Mouse (Mus musculus) heart, embryonic 13.5 days (tissue): ENCODE data around the gene Wdr70. TPM values are rescaled to one million over a fixed set of nuclear protein-coding genes. Genes with fewer than 3 reads are reported as not detected.

Experiments used
- ATAC-seq: fragments of 200-750 bp; cut with Nextera tagmentation; 2 replicates; pipeline ENCODE4 v1.8.0; 2017; ENCODE audit warnings: moderate TSS enrichment; ENCODE audit not compliant: insufficient number of reproducible peaks, low FRiP score, low TSS enrichment; ENCODE audit errors: extremely low read depth
- H3K27ac ChIP-seq: fragments of 300-500 bp; sonication (generic); replicated peaks from 2 replicates; pipeline ENCODE4 v1.5.1; 2015; ENCODE audit warnings: moderate library complexity, mild to moderate bottlenecking, inconsistent platforms
- H3K27me3 ChIP-seq: fragments of 300-500 bp; sonication (generic); replicated peaks from 2 replicates; pipeline ENCODE4 v1.6.1; 2015; ENCODE audit warnings: mild to moderate bottlenecking, inconsistent platforms
- H3K36me3 ChIP-seq: fragments of 300-500 bp; sonication (generic); 2 replicates; pipeline ENCODE4 v1.6.1; 2015; ENCODE audit warnings: mild to moderate bottlenecking, inconsistent platforms
- H3K4me1 ChIP-seq: fragments of 300-500 bp; sonication (generic); 2 replicates; pipeline ENCODE4 v1.6.1; 2015; ENCODE audit warnings: inconsistent platforms
- H3K4me2 ChIP-seq: fragments of 300-500 bp; sonication (generic); 2 replicates; pipeline ENCODE4 v1.6.1; 2015; ENCODE audit warnings: inconsistent platforms, mild to moderate bottlenecking, moderate library complexity
- H3K4me3 ChIP-seq: fragments of 300-500 bp; sonication (generic); 2 replicates; pipeline ENCODE4 v1.5.1; 2015; ENCODE audit warnings: moderate library complexity, mild to moderate bottlenecking, inconsistent platforms
- H3K9ac ChIP-seq: fragments of 300-500 bp; sonication (generic); 2 replicates; pipeline ENCODE4 v1.6.1; 2015; ENCODE audit warnings: inconsistent platforms, mild to moderate bottlenecking, moderate library complexity
- H3K9me3 ChIP-seq: fragments of 300-500 bp; sonication (generic); 2 replicates; pipeline ENCODE4 v1.6.1; 2016; ENCODE audit warnings: inconsistent platforms
- WGBS: fragments of 180-500 bp; shearing (Covaris S2); methylation state at CpG from one replicate; pipeline ENCODE4 v1.1.7; 2015; ENCODE audit warnings: mixed read lengths; 5-methylcytosine and 5-hydroxymethylcytosine counted together
- polyA plus RNA-seq: library from polyadenylated mRNA; unstranded; fragments of >200 nt; fragmentation: Nextera tagmentation; extraction: Ambion mirVana; gene quantifications from 2 replicates; pipeline ENCODE4 v1.2.1, GENCODE M21; 2015

The Wdr70 gene
- polyA plus RNA-seq, 1 experiment from 2014 or later = 38.7 TPM

GRCm38 (mm10) chr15:8030643-8031042 lies 68.4 kb downstream of the Wdr70 start:
- 0 out of 2 replicates have a peak, but pooled peaks cover 2% of the 10 kb centered on the region for H3K4me1 ChIP-seq
- ATAC-seq = no peak
- WGBS = 87% methylated on average over 3 of the region's 3 CpGs
- H3K27ac ChIP-seq = no peak overlapping the region
- H3K9me3 ChIP-seq = no peaks in the 10 kb centered on the region
- H3K4me3 ChIP-seq = no peak overlapping the region
- no peaks in the 10 kb centered on the region for H3K27me3 ChIP-seq
- H3K4me2 ChIP-seq = no peak overlapping the region
- H3K9ac ChIP-seq = no peak overlapping the region
- H3K36me3 ChIP-seq = peaks cover 6% of the 10 kb centered on the region; the same call in 1 of the 2 replicates

GRCm38 (mm10) chr15:8027503-8027902 lies 71.5 kb downstream of the Wdr70 start:
- Histone ChIP-seq H3K27me3 (no peaks in the 10 kb centered on the region), H3K4me1 (no peaks in the 10 kb centered on the region), H3K9ac (no peak overlapping the region), H3K4me3 (no peak overlapping the region), H3K36me3 (0 out of 2 replicates have a peak, but pooled peaks cover 4% of the 10 kb centered on the region), H3K27ac (no peak overlapping the region), H3K4me2 (no peak overlapping the region), H3K9me3 (no peaks in the 10 kb centered on the region)
- no peak for ATAC-seq
- 91% methylated on average over 2 of the region's 2 CpGs for WGBS

GRCm38 (mm10) chr15:8011418-8011817 lies 87.6 kb downstream of the Wdr70 start:
- no peaks in the 10 kb centered on the region for H3K36me3 ChIP-seq
- no peaks in the 10 kb centered on the region for H3K27me3 ChIP-seq
- H3K27ac ChIP-seq = no peak overlapping the region
- no peak overlapping the region for H3K9ac ChIP-seq
- H3K4me1 ChIP-seq = no peaks in the 10 kb centered on the region
- no peaks in the 10 kb centered on the region for H3K9me3 ChIP-seq
- H3K4me2 ChIP-seq = no peak overlapping the region
- 88% methylated on average over 7 of the region's 7 CpGs for WGBS
- no peak for ATAC-seq
- H3K4me3 ChIP-seq = no peak overlapping the region

GRCm38 (mm10) chr15:8007413-8007812 lies 91.6 kb downstream of the Wdr70 start:
- 89% methylated on average over 8 of the region's 8 CpGs for WGBS
- H3K27me3 ChIP-seq = no peaks in the 10 kb centered on the region
- ATAC-seq = no peak
- H3K4me2 ChIP-seq = no peak overlapping the region
- H3K27ac ChIP-seq = no peak overlapping the region
- no peak overlapping the region for H3K4me3 ChIP-seq
- H3K36me3 ChIP-seq = no peaks in the 10 kb centered on the region
- H3K9me3 ChIP-seq = no peaks in the 10 kb centered on the region
- H3K9ac ChIP-seq = no peak overlapping the region
- H3K4me1 ChIP-seq = peaks cover 2% of the 10 kb centered on the region

GRCm38 (mm10) chr15:8006056-8006455 lies 93.0 kb downstream of the Wdr70 start:
- Histone ChIP-seq H3K27ac (no peak overlapping the region), H3K27me3 (no peaks in the 10 kb centered on the region), H3K9me3 (no peaks in the 10 kb centered on the region), H3K9ac (no peak overlapping the region), H3K4me1 (peaks cover 4% of the 10 kb centered on the region), H3K4me2 (no peak overlapping the region), H3K4me3 (no peak overlapping the region), H3K36me3 (no peaks in the 10 kb centered on the region)
- 82% methylated on average over 1 of the region's 1 CpGs for WGBS
- ATAC-seq = no peak

- no peaks in the 10 kb centered on the region for H3K27me3 ChIP-seq
- H3K9me3 ChIP-seq = no peaks in the 10 kb centered on the region
- WGBS = 49% methylated on average over 5 of the region's 5 CpGs
- H3K27ac ChIP-seq = no peak overlapping the region
- no peak overlapping the region for H3K4me2 ChIP-seq
- H3K4me1 ChIP-seq = peaks cover 4% of the 10 kb centered on the region
- no peak for ATAC-seq
- H3K4me3 ChIP-seq = no peak overlapping the region
- no peak overlapping the region for H3K9ac ChIP-seq
- H3K36me3 ChIP-seq = no peaks in the 10 kb centered on the region
Observed at GRCm38 (mm10) chr15:8005506-8005905, 93.5 kb downstream of the Wdr70 start.

GRCm38 (mm10) chr15:8003789-8004188 lies 95.2 kb downstream of the Wdr70 start:
- 84% methylated on average over 8 of the region's 8 CpGs for WGBS
- peaks cover 4% of the 10 kb centered on the region for H3K4me1 ChIP-seq
- H3K36me3 ChIP-seq = no peaks in the 10 kb centered on the region
- no peaks in the 10 kb centered on the region for H3K9me3 ChIP-seq
- H3K27ac ChIP-seq = no peak overlapping the region
- H3K27me3 ChIP-seq = no peaks in the 10 kb centered on the region
- no peak overlapping the region for H3K4me2 ChIP-seq
- ATAC-seq = no peak
- no peak overlapping the region for H3K9ac ChIP-seq
- H3K4me3 ChIP-seq = no peak overlapping the region

GRCm38 (mm10) chr15:7998843-7999546 lies 100.0 kb downstream of the Wdr70 start:
- no peaks in the 10 kb centered on the region for H3K36me3 ChIP-seq
- WGBS = 60% methylated on average over 14 of the region's 14 CpGs

GRCm38 (mm10) chr15:7998095-7998494 lies 100.9 kb downstream of the Wdr70 start:
- H3K9me3 ChIP-seq = 0 out of 2 replicates have a peak, but pooled peaks cover 2% of the 10 kb centered on the region

More at GRCm38 (mm10) chr15:7998843-7999546, 100.0 kb downstream of the Wdr70 start:
- H3K4me2 ChIP-seq = no peak overlapping the region
- 0 out of 2 replicates have a peak, but pooled peaks cover 2% of the 10 kb centered on the region for H3K9me3 ChIP-seq
- H3K27me3 ChIP-seq = no peaks in the 10 kb centered on the region
- no peak overlapping the region for H3K27ac ChIP-seq
- H3K4me1 ChIP-seq = peaks cover 4% of the 10 kb centered on the region
- no peak overlapping the region for H3K4me3 ChIP-seq
- ATAC-seq = no peak
- H3K9ac ChIP-seq = no peak overlapping the region

GRCm38 (mm10) chr15:7993721-7994120 lies 105.3 kb downstream of the Wdr70 start:
- H3K27ac ChIP-seq = no peak overlapping the region
- no peaks in the 10 kb centered on the region for H3K36me3 ChIP-seq
- no peak overlapping the region for H3K4me3 ChIP-seq
- H3K9me3 ChIP-seq = 0 out of 2 replicates have a peak, but pooled peaks cover 2% of the 10 kb centered on the region
- no peak overlapping the region for H3K9ac ChIP-seq
- ATAC-seq = no peak
- WGBS = 64% methylated on average over 6 of the region's 6 CpGs
- H3K27me3 ChIP-seq = no peaks in the 10 kb centered on the region
- no peak overlapping the region for H3K4me2 ChIP-seq
- H3K4me1 ChIP-seq = peaks cover 4% of the 10 kb centered on the region

More at GRCm38 (mm10) chr15:7998095-7998494, 100.9 kb downstream of the Wdr70 start:
- Histone ChIP-seq H3K27me3 (no peaks in the 10 kb centered on the region), H3K27ac (no peak overlapping the region), H3K4me1 (peaks cover 7% of the 10 kb centered on the region), H3K4me2 (no peak overlapping the region), H3K4me3 (no peak overlapping the region), H3K36me3 (no peaks in the 10 kb centered on the region), H3K9ac (no peak overlapping the region)
- whole genome bisulfite sequencing = 70% methylated on average over 2 of the region's 2 CpGs
- ATAC-seq = no peak

- H3K4me1 ChIP-seq = peaks cover 7% of the 10 kb centered on the region
- no peak overlapping the region for H3K4me2 ChIP-seq
- H3K9ac ChIP-seq = no peak overlapping the region
- ATAC-seq = no peak
- H3K27ac ChIP-seq = no peak overlapping the region
- H3K9me3 ChIP-seq = 0 out of 2 replicates have a peak, but pooled peaks cover 2% of the 10 kb centered on the region
- H3K36me3 ChIP-seq = no peaks in the 10 kb centered on the region
- no peaks in the 10 kb centered on the region for H3K27me3 ChIP-seq
- no peak overlapping the region for H3K4me3 ChIP-seq
Observed at GRCm38 (mm10) chr15:7990101-7990500, 108.9 kb downstream of the Wdr70 start.

GRCm38 (mm10) chr15:7987374-7987773 lies 111.6 kb downstream of the Wdr70 start:
- no peaks in the 10 kb centered on the region for H3K9me3 ChIP-seq
- H3K4me2 ChIP-seq = no peak overlapping the region
- H3K4me3 ChIP-seq = no peak overlapping the region
- H3K4me1 ChIP-seq = 0 out of 2 replicates have a peak, but pooled peaks cover 4% of the 10 kb centered on the region
- H3K9ac ChIP-seq = no peak overlapping the region
- H3K27ac ChIP-seq = no peak overlapping the region
- H3K36me3 ChIP-seq = no peaks in the 10 kb centered on the region
- WGBS = 92% methylated on average over 8 of the region's 8 CpGs
- H3K27me3 ChIP-seq = no peaks in the 10 kb centered on the region
- no peak for ATAC-seq
